Mouse (Mus musculus) cortical plate, adult 2 months (tissue): ENCODE results near the gene H2-Ke6.

Experiments
- CTCF ChIP-seq: fragments of 200-500 bp; IDR thresholded peaks from 2 replicates; pipeline ENCODE4 v1.5.1; 2011; ENCODE audit warnings: mild to moderate bottlenecking, control low read depth, low read length; ENCODE audit not compliant: insufficient read depth; ENCODE audit errors: extremely low read depth
- POLR2A ChIP-seq: fragments of 200-500 bp; IDR thresholded peaks from 2 replicates; pipeline ENCODE4 v1.6.1; 2011; ENCODE audit warnings: mild to moderate bottlenecking, low read length, control low read depth; ENCODE audit not compliant: insufficient read depth; ENCODE audit errors: extremely low read depth

DNA sequence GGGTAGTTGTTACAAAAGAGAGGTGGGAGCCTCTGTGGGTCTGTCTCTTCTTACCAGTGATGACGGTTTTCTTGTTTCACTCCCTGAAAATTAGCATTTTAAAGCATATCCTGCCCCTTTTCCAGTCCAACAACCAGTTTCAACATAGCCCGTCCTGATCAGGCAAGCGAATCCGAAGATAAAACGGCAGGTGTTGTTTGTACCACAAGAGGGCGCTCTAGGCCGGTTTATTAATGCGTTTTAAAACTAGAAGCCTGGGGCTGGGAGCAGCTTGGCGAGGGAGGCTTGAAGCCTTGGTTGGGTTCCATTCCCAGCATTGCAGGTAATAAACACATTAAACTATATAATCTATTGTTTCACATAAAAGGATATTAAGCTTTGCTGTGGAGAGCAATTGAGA, 49.7 kb upstream of the H2-Ke6 start:
- TF ChIP-seq CTCF (peak; percentile 65), POLR2A (no peak)
